Mouse (Mus musculus): ENCODE data around the gene Olfr332. TPM values are rescaled to one million over a fixed set of nuclear protein-coding genes. Genes with fewer than 3 reads are reported as not detected.

Gene Olfr332
- polyA plus RNA-seq, 1 experiment from 2014 or later = not detected

- ATAC-seq (ENCODE audit: low FRiP score) = no peak
- no peak within 1 kb of the TSS for H3K27ac ChIP-seq
- no peak within 1 kb of the TSS for H3K4me2 ChIP-seq (replicated peaks)
- no peaks in the 10 kb centered on the region for H3K4me1 ChIP-seq (replicated peaks; ENCODE audit: control insufficient read depth, insufficient read depth, low read length)
- H3K27me3 ChIP-seq (ENCODE audit: control insufficient read depth, insufficient read depth, low read length) = no peaks in the 10 kb centered on the region
- 99% methylated on average over 9 of the region's 9 CpGs for WGBS
- H3K4me3 ChIP-seq (replicated peaks; ENCODE audit: low read length) = no peak within 1 kb of the TSS
- no peaks in the 10 kb centered on the region for H3K36me3 ChIP-seq (replicated peaks; ENCODE audit: control insufficient read depth, insufficient read depth)
- no peak within 1 kb of the TSS for H3K9ac ChIP-seq
- H3K9me3 ChIP-seq (ENCODE audit: control insufficient read depth, low read length) = 0 out of 2 replicates have a peak, but pooled peaks cover 6% of the 10 kb centered on the region
- no peak for DNase-seq (ENCODE audit: low spot score)
Observed at GRCm38 (mm10) chr11:58452759-58453158, 39.6 kb downstream of the Olfr332 start, which contains the start of gene Lypd9. Lypd9 (minus strand) TSS chr11:58452923.

Other genes starting within 250 kb of the Olfr332 start
- not detected in 2 replicates for gene 4930438A08Rik, start 217.8 kb downstream of the Olfr332 start, polyA plus RNA-seq (2014; fragmentation: Nextera tagmentation; extraction: Ambion mirVana)
- 13.5 and 16.2 TPM in 2 replicates for gene Zfp692, start 185.5 kb downstream of the Olfr332 start, polyA plus RNA-seq (2014; fragmentation: Nextera tagmentation; extraction: Ambion mirVana)
- 38.3 and 44.3 TPM in 2 replicates for gene Zfp672, start 162.2 kb downstream of the Olfr332 start, polyA plus RNA-seq (2014; fragmentation: Nextera tagmentation; extraction: Ambion mirVana)
- gene Sh3bp5l, start 161.8 kb downstream of the Olfr332 start, polyA plus RNA-seq (2014; fragmentation: Nextera tagmentation; extraction: Ambion mirVana) = 34.3 and 36.5 TPM in 2 replicates
- gene Lypd8, start 113.5 kb downstream of the Olfr332 start, polyA plus RNA-seq (2014; fragmentation: Nextera tagmentation; extraction: Ambion mirVana) = not detected in 2 replicates
- gene 1810065E05Rik, start 71.4 kb downstream of the Olfr332 start, polyA plus RNA-seq (2014; fragmentation: Nextera tagmentation; extraction: Ambion mirVana) = not detected in 2 replicates
- not detected in 2 replicates for gene Gm12253, start 60.0 kb downstream of the Olfr332 start, polyA plus RNA-seq (2014; fragmentation: Nextera tagmentation; extraction: Ambion mirVana)
- gene Lypd9, start 39.6 kb downstream of the Olfr332 start, polyA plus RNA-seq (2014; fragmentation: Nextera tagmentation; extraction: Ambion mirVana) = not detected in 2 replicates
- not detected in 2 replicates for gene Olfr30, start 30.3 kb downstream of the Olfr332 start, polyA plus RNA-seq (2014; fragmentation: Nextera tagmentation; extraction: Ambion mirVana)
- gene Olfr331, start 10.0 kb upstream of the Olfr332 start, polyA plus RNA-seq (2014; fragmentation: Nextera tagmentation; extraction: Ambion mirVana) = not detected in 2 replicates
- not detected in 2 replicates for gene Olfr330, start 42.3 kb upstream of the Olfr332 start, polyA plus RNA-seq (2014; fragmentation: Nextera tagmentation; extraction: Ambion mirVana)
- gene Olfr329-ps, start 53.9 kb upstream of the Olfr332 start, polyA plus RNA-seq (2014; fragmentation: Nextera tagmentation; extraction: Ambion mirVana) = 0.12 TPM in 1 of 2 replicates, not detected in the other
- gene Olfr328, start 63.1 kb upstream of the Olfr332 start, polyA plus RNA-seq (2014; fragmentation: Nextera tagmentation; extraction: Ambion mirVana) = 0.12 TPM in 1 of 2 replicates, not detected in the other
- not detected in 2 replicates for gene Olfr224, start 78.0 kb upstream of the Olfr332 start, polyA plus RNA-seq (2014; fragmentation: Nextera tagmentation; extraction: Ambion mirVana)
- not detected in 2 replicates for gene Olfr325, start 85.2 kb upstream of the Olfr332 start, polyA plus RNA-seq (2014; fragmentation: Nextera tagmentation; extraction: Ambion mirVana)
- gene Olfr324, start 102.6 kb upstream of the Olfr332 start, polyA plus RNA-seq (2014; fragmentation: Nextera tagmentation; extraction: Ambion mirVana) = 0.25 TPM in 1 of 2 replicates, not detected in the other
- gene 2210407C18Rik, start 123.5 kb upstream of the Olfr332 start, polyA plus RNA-seq (2014; fragmentation: Nextera tagmentation; extraction: Ambion mirVana) = not detected in 2 replicates
- not detected in 2 replicates for gene Olfr323, start 137.9 kb upstream of the Olfr332 start, polyA plus RNA-seq (2014; fragmentation: Nextera tagmentation; extraction: Ambion mirVana)
- gene Trim58, start 147.9 kb upstream of the Olfr332 start, polyA plus RNA-seq (2014; fragmentation: Nextera tagmentation; extraction: Ambion mirVana) = 0.20 TPM in 1 of 2 replicates, not detected in the other
- gene Olfr322, start 166.2 kb upstream of the Olfr332 start, polyA plus RNA-seq (2014; fragmentation: Nextera tagmentation; extraction: Ambion mirVana) = not detected in 2 replicates
- not detected in 2 replicates for gene Olfr320, start 188.5 kb upstream of the Olfr332 start, polyA plus RNA-seq (2014; fragmentation: Nextera tagmentation; extraction: Ambion mirVana)
- not detected in 2 replicates for gene Olfr319, start 206.6 kb upstream of the Olfr332 start, polyA plus RNA-seq (2014; fragmentation: Nextera tagmentation; extraction: Ambion mirVana)
- gene Olfr318, start 231.5 kb upstream of the Olfr332 start, polyA plus RNA-seq (2014; fragmentation: Nextera tagmentation; extraction: Ambion mirVana) = not detected in 2 replicates
- gene Olfr317, start 246.7 kb upstream of the Olfr332 start, polyA plus RNA-seq (2014; fragmentation: Nextera tagmentation; extraction: Ambion mirVana) = 0.09 and 0.12 TPM in 2 replicates